Mouse (Mus musculus) ovary, postnatal 14 days (tissue): ENCODE results near the gene Zscan21.
"Not testable (repeated sequence)": the region's sequence is repeated elsewhere in the genome, so short reads cannot be mapped to it uniquely, and the experiment has no call there.

ENCODE experiments used
- DNase-seq: peaks from one replicate; pipeline ENCODE4 v3.0.0; 2022; ENCODE audit warnings: low spot score

Zscan21 gene

GRCm38 (mm10) chr5:138116255-138117198 is at the start of gene Zscan21:
Gene Zscan21, plus strand, starts transcription at chr5:138116903.
- DNase-seq, result peak; percentile 85

GRCm38 (mm10) chr5:138073803-138074202 is 42.9 kb upstream of the Zscan21 start:
- no peak for DNase-seq

- no peak for DNase-seq
Measured at GRCm38 (mm10) chr5:138075684-138076083, 41.0 kb upstream of the Zscan21 start.

GRCm38 (mm10) chr5:138076148-138076547 is 40.6 kb upstream of the Zscan21 start:
- no peak for DNase-seq

- no peak for DNase-seq
Measured at GRCm38 (mm10) chr5:138080456-138080855, 36.2 kb upstream of the Zscan21 start.

GRCm38 (mm10) chr5:138081446-138081845 is 35.3 kb upstream of the Zscan21 start:
- DNase-seq, result no peak

- no peak for DNase-seq
Measured at GRCm38 (mm10) chr5:138083318-138083900, 33.3 kb upstream of the Zscan21 start.

GRCm38 (mm10) chr5:138083936-138084335 is 32.8 kb upstream of the Zscan21 start:
- DNase-seq, result no peak

GRCm38 (mm10) chr5:138084507-138084906 is 32.2 kb upstream of the Zscan21 start:
- DNase-seq, result no peak

- DNase-seq, result peak; percentile 52
Measured at GRCm38 (mm10) chr5:138084996-138085395, 31.7 kb upstream of the Zscan21 start, which contains the start of gene Zkscan1. Gene Zkscan1, plus strand, starts transcription at chr5:138085084.

- no peak for DNase-seq
Measured at GRCm38 (mm10) chr5:138085421-138085911, 31.2 kb upstream of the Zscan21 start.

GRCm38 (mm10) chr5:138086842-138087241 is 29.9 kb upstream of the Zscan21 start:
- DNase-seq, result no peak

- no peak for DNase-seq
Measured at GRCm38 (mm10) chr5:138088366-138088765, 28.3 kb upstream of the Zscan21 start.

GRCm38 (mm10) chr5:138089108-138089551 is 27.6 kb upstream of the Zscan21 start:
- DNase-seq, result no peak

- DNase-seq, result no peak
Measured at GRCm38 (mm10) chr5:138090271-138090670, 26.4 kb upstream of the Zscan21 start.

GRCm38 (mm10) chr5:138090737-138091136 is 26.0 kb upstream of the Zscan21 start:
- no peak for DNase-seq

GRCm38 (mm10) chr5:138092771-138093170 is 23.9 kb upstream of the Zscan21 start:
- DNase-seq, result no peak

GRCm38 (mm10) chr5:138094474-138094873 is 22.2 kb upstream of the Zscan21 start:
- no peak for DNase-seq

- DNase-seq, result no peak
Measured at GRCm38 (mm10) chr5:138104976-138105375, 11.7 kb upstream of the Zscan21 start.

- no peak for DNase-seq
Measured at GRCm38 (mm10) chr5:138107130-138107529, 9.6 kb upstream of the Zscan21 start.

GRCm38 (mm10) chr5:138109847-138110396 is 6.8 kb upstream of the Zscan21 start:
- DNase-seq, result not testable (repeated sequence)

- no peak for DNase-seq
Measured at GRCm38 (mm10) chr5:138117199-138118015, 704 bp downstream of the Zscan21 start.
